ENCODE assay signal across 9 mouse cellular contexts in genomic region chr6:88926870-88927269, GRCm38 (mm10). TPM values are rescaled to one million over a fixed set of nuclear protein-coding genes. Genes with fewer than 3 reads are reported as not detected.
DNase-seq lines count a peak whose midpoint lies in the region; ATAC-seq and TF ChIP-seq lines count a peak whose summit lies in the region.
"Had no signal": no experiment of that assay in that cellular context is flagged by ENCODE, and none has a peak within 500 bp of the region (broad histone marks: within the 10 kb centered on the region; RNA-seq: fewer than 3 reads in every experiment).

No protein-coding gene starts in this region.

- 60% methylated on average over 3 of the region's 3 CpGs for WGBS in intestine, embryonic 15.5 days
- whole genome bisulfite sequencing in intestine, postnatal 0 days = 63% methylated on average over 3 of the region's 3 CpGs
- WGBS in heart, postnatal 0 days = 19% methylated on average over 3 of the region's 3 CpGs
- 42% methylated on average over 3 of the region's 3 CpGs for WGBS in midbrain, embryonic 11.5 days

- DNase-seq in adipocyte (ENCODE audit: low spot score) = peak; percentile 63
- DNase-seq in heart, postnatal 0 days (ENCODE audit: low spot score) = peak; percentile 62
- DNase-seq in midbrain, embryonic 11.5 days (ENCODE audit: low spot score, missing footprints) = peak; percentile 89
- no peak for DNase-seq in urinary bladder, adult 18-20 months (ENCODE audit: low spot score in 2 of 2)
- DNase-seq in retina, embryonic 14.5 days (ENCODE audit: low spot score) = no peak
- no peak for DNase-seq in urinary bladder, postnatal 10 days (ENCODE audit: low spot score)

- no peak overlapping the region for H3K27ac ChIP-seq in intestine, embryonic 15.5 days
- H3K27ac ChIP-seq in intestine, postnatal 0 days (ENCODE audit: low read depth, low read length) = no peak overlapping the region
- H3K27ac ChIP-seq in heart, postnatal 0 days (ENCODE audit: low read depth) = peak overlapping the region; percentile 89
- peak overlapping the region; percentile 92 for H3K27ac ChIP-seq in midbrain, embryonic 11.5 days (ENCODE audit: low read depth, low read length)
- H3K27ac ChIP-seq: kidney, postnatal 0 days had no signal

- TF ChIP-seq CTCF in intestine, postnatal 0 days (IDR thresholded peaks at IDR 0.05; ENCODE audit: low read depth) = no peak
- TF ChIP-seq CTCF in heart, postnatal 0 days (IDR thresholded peaks at IDR 0.05; ENCODE audit: low read depth) = no peak

- ATAC-seq in intestine, embryonic 15.5 days = 0 out of 2 replicates have a peak, but pooled peaks have one; percentile 14
- ATAC-seq in intestine, postnatal 0 days = no peak
- ATAC-seq in heart, postnatal 0 days (ENCODE audit: insufficient read depth, low read depth) = peak; percentile 22
- no peak for ATAC-seq in midbrain, embryonic 11.5 days (ENCODE audit: low FRiP score)

- peaks cover 33% of the 10 kb centered on the region for H3K4me1 ChIP-seq in intestine, embryonic 15.5 days (replicated peaks)
- H3K4me1 ChIP-seq in intestine, postnatal 0 days (replicated peaks; ENCODE audit: control insufficient read depth, insufficient read depth, low read length) = no peaks in the 10 kb centered on the region; the same call in 1 of the 2 replicates
- H3K4me1 ChIP-seq in heart, postnatal 0 days (ENCODE audit: control insufficient read depth, insufficient read depth) = peaks cover 44% of the 10 kb centered on the region
- H3K4me1 ChIP-seq in midbrain, embryonic 11.5 days (ENCODE audit: control insufficient read depth, insufficient read depth, low read length) = peaks cover 64% of the 10 kb centered on the region

- no peaks in the 10 kb centered on the region for H3K9me3 ChIP-seq in intestine, embryonic 15.5 days
- H3K9me3 ChIP-seq in intestine, postnatal 0 days (ENCODE audit: control insufficient read depth) = no peaks in the 10 kb centered on the region
- no peaks in the 10 kb centered on the region for H3K9me3 ChIP-seq in heart, postnatal 0 days (replicated peaks; ENCODE audit: control insufficient read depth, low read length)
- no peaks in the 10 kb centered on the region for H3K9me3 ChIP-seq in midbrain, embryonic 11.5 days (ENCODE audit: control insufficient read depth, low read length)

- no peak overlapping the region for H3K9ac ChIP-seq in intestine, embryonic 15.5 days
- H3K9ac ChIP-seq in intestine, postnatal 0 days (ENCODE audit: low read depth, low read length) = no peak overlapping the region
- H3K9ac ChIP-seq in heart, postnatal 0 days (replicated peaks; ENCODE audit: low read depth, low read length) = no peak overlapping the region
- H3K9ac ChIP-seq in midbrain, embryonic 11.5 days (ENCODE audit: low read length) = peak overlapping the region; percentile 47

- no peaks in the 10 kb centered on the region for H3K36me3 ChIP-seq in intestine, embryonic 15.5 days
- H3K36me3 ChIP-seq in intestine, postnatal 0 days (ENCODE audit: control insufficient read depth, insufficient read depth) = no peaks in the 10 kb centered on the region
- H3K36me3 ChIP-seq in heart, postnatal 0 days (replicated peaks; ENCODE audit: control insufficient read depth, insufficient read depth, low read length) = no peaks in the 10 kb centered on the region
- no peaks in the 10 kb centered on the region for H3K36me3 ChIP-seq in midbrain, embryonic 11.5 days (ENCODE audit: control insufficient read depth, insufficient read depth, low read length)

- no peak overlapping the region for H3K4me3 ChIP-seq in intestine, embryonic 15.5 days (replicated peaks)
- no peak overlapping the region for H3K4me3 ChIP-seq in intestine, postnatal 0 days (ENCODE audit: low read depth, low read length)
- no peak overlapping the region for H3K4me3 ChIP-seq in heart, postnatal 0 days (ENCODE audit: low read depth, low read length)
- H3K4me3 ChIP-seq in midbrain, embryonic 11.5 days (ENCODE audit: low read depth, low read length) = no peak overlapping the region

- H3K4me2 ChIP-seq in intestine, embryonic 15.5 days (replicated peaks) = no peak overlapping the region
- no peak overlapping the region for H3K4me2 ChIP-seq in intestine, postnatal 0 days (replicated peaks; ENCODE audit: low read depth)
- no peak overlapping the region for H3K4me2 ChIP-seq in heart, postnatal 0 days (ENCODE audit: low read depth, low read length)
- H3K4me2 ChIP-seq in midbrain, embryonic 11.5 days = no peak overlapping the region

- TF ChIP-seq EP300 in heart, postnatal 0 days (IDR thresholded peaks at IDR 0.05; ENCODE audit: low read depth) = no peak

- H3K27me3 ChIP-seq in intestine, embryonic 15.5 days (replicated peaks) = no peaks in the 10 kb centered on the region
- H3K27me3 ChIP-seq in intestine, postnatal 0 days (replicated peaks; ENCODE audit: control insufficient read depth, insufficient read depth, low read length) = no peaks in the 10 kb centered on the region
- no peaks in the 10 kb centered on the region for H3K27me3 ChIP-seq in heart, postnatal 0 days (ENCODE audit: control insufficient read depth, insufficient read depth, low read length)
- no peaks in the 10 kb centered on the region for H3K27me3 ChIP-seq in midbrain, embryonic 11.5 days (ENCODE audit: control insufficient read depth, insufficient read depth, low read length)

RNA-seq across cellular contexts. Expression of gene Tpra1, which starts 24.8 kb away (rescaled TPM):
- 62.2 and 72.1 TPM in 2 replicates for polyA plus RNA-seq in intestine, embryonic 15.5 days (2015; fragmentation: Nextera tagmentation; extraction: Ambion mirVana)
- 81.2 and 81.6 TPM in 2 replicates for polyA plus RNA-seq in intestine, postnatal 0 days (2015; fragmentation: Nextera tagmentation; extraction: Ambion mirVana)
- total RNA-seq in heart, postnatal 0 days (2014; rRNA removed; ENCODE audit: low replicate concordance) = 45.9 and 131 TPM in 2 replicates
- 39.1 and 46.9 TPM in 2 replicates for polyA plus RNA-seq in heart, postnatal 0 days (2015; fragmentation: Nextera tagmentation; extraction: Ambion mirVana)
- 36.9 and 39.6 TPM in 2 replicates for polyA plus RNA-seq in midbrain, embryonic 11.5 days (2014; fragmentation: Nextera tagmentation; extraction: Ambion mirVana)

RNA-seq across cellular contexts. Expression of gene Mcm2, which starts 28.3 kb away (rescaled TPM):
- 106 and 107 TPM in 2 replicates for polyA plus RNA-seq in intestine, embryonic 15.5 days (2015; fragmentation: Nextera tagmentation; extraction: Ambion mirVana)
- 32.9 and 33.1 TPM in 2 replicates for polyA plus RNA-seq in intestine, postnatal 0 days (2015; fragmentation: Nextera tagmentation; extraction: Ambion mirVana)
- total RNA-seq in heart, postnatal 0 days (2014; rRNA removed; ENCODE audit: low replicate concordance) = 38.8 and 49.9 TPM in 2 replicates
- polyA plus RNA-seq in heart, postnatal 0 days (2015; fragmentation: Nextera tagmentation; extraction: Ambion mirVana) = 25.2 and 25.6 TPM in 2 replicates
- 210 and 212 TPM in 2 replicates for polyA plus RNA-seq in midbrain, embryonic 11.5 days (2014; fragmentation: Nextera tagmentation; extraction: Ambion mirVana)

RNA-seq across cellular contexts. Expression of gene Podxl2, which starts 52.0 kb away (rescaled TPM):
- 49.6 and 52.5 TPM in 2 replicates for polyA plus RNA-seq in intestine, embryonic 15.5 days (2015; fragmentation: Nextera tagmentation; extraction: Ambion mirVana)
- polyA plus RNA-seq in intestine, postnatal 0 days (2015; fragmentation: Nextera tagmentation; extraction: Ambion mirVana) = 36.3 and 39.2 TPM in 2 replicates
- total RNA-seq in heart, postnatal 0 days (2014; rRNA removed; ENCODE audit: low replicate concordance) = 90.9 and 101 TPM in 2 replicates
- polyA plus RNA-seq in heart, postnatal 0 days (2015; fragmentation: Nextera tagmentation; extraction: Ambion mirVana) = 60.3 and 60.8 TPM in 2 replicates
- polyA plus RNA-seq in midbrain, embryonic 11.5 days (2014; fragmentation: Nextera tagmentation; extraction: Ambion mirVana) = 118 and 119 TPM in 2 replicates

Comparison
In these comparisons a context has a peak if more than half of its experiments do, and no peak if none do; other contexts are left out.
1. ATAC-seq: peak in intestine, embryonic 15.5 days (single experiment) and heart, postnatal 0 days (single experiment); none in intestine, postnatal 0 days (single experiment) and midbrain, embryonic 11.5 days (single experiment).
2. H3K27ac ChIP-seq: peak in heart, postnatal 0 days (single experiment) and midbrain, embryonic 11.5 days (single experiment); none in intestine, embryonic 15.5 days (single experiment) and intestine, postnatal 0 days (single experiment).
3. DNase-seq: peak in adipocyte (single experiment), heart, postnatal 0 days (single experiment) and midbrain, embryonic 11.5 days (single experiment); none in urinary bladder, adult 18-20 months (0 of 2), retina, embryonic 14.5 days (single experiment) and urinary bladder, postnatal 10 days (single experiment).